Mouse (Mus musculus) forelimb bud, embryonic 11.5 days (tissue): ENCODE results near the gene Olfr669.
"Not testable (repeated sequence)": the region's sequence is repeated elsewhere in the genome, so short reads cannot be mapped to it uniquely, and the experiment has no call there.

Experiments used
- DNase-seq: peaks from one replicate; pipeline ENCODE4 v3.0.0-alpha.2; 2012; ENCODE audit warnings: low read depth, low spot score

The Olfr669 gene

DNA sequence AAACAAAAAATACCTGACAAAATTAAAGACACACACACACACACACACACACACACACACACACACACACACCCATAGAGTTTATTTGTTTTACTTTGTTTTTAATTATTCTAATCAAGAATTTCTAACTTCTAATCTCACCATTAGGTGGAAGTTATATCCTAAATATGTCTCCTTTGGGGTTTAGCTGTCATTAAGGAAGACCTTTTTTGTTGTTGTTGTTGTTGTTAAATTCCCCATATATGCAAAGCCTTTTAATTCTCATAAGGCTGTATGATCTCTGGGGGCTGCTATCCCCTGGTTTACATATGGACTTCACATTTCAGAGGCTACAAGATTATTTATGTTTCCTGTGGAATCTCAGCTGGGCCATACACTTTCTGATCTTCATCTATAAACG lies at the start of gene Olfr669:
TSS of gene Olfr669 (plus strand) at position 301 of the 400 bp plus-strand sequence.
- DNase-seq = no peak

DNA sequence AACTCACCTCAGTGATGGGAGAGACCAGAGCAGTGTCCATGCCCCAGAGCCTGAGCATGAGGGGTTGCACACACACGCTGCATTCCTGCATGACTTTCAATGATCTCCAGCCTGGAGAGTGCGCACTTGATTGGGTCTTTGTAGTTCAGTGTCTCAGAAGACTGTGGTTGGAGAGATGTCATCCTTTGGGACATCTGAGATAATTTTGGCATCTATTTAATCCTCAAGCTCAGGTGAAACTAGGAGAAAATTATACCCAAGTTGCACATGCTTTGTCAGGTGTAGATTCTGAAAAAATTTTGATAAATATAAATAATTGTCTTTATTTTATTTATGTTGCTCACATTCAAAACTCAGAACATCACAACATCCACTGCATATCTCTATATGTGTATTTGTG lies 38.2 kb upstream of the Olfr669 start, which contains the start of gene Olfr666:
TSS of gene Olfr666 (minus strand) at position 101 of the 400 bp plus-strand sequence.
- no peak for DNase-seq

GRCm38 (mm10) chr7:104921382-104921781 lies 12.7 kb upstream of the Olfr669 start, which contains the start of gene Olfr667:
TSS of gene Olfr667 (minus strand) at chr7:104921482.
- no peak for DNase-seq

DNA sequence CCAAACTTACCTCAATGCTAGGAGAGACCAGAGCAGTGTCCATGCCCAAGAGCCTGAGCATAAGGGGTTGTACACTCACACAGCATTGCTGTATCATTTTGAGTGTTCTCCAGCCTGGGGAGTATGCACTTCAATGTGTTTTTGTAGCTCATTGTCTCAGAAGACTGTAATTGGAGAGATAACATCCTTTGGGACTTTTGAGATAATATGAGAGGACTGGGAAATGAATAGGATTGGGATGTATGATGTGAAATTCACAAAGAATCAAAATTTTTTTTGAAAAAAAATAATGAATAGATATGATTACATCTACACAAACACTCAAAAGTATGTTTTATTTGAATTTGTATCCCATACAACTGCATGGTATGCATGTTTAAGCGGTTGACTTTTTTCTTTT lies 6.1 kb upstream of the Olfr669 start, which contains the start of gene Olfr668:
TSS of gene Olfr668 (minus strand) at position 101 of the 400 bp plus-strand sequence.
- DNase-seq = no peak

DNA sequence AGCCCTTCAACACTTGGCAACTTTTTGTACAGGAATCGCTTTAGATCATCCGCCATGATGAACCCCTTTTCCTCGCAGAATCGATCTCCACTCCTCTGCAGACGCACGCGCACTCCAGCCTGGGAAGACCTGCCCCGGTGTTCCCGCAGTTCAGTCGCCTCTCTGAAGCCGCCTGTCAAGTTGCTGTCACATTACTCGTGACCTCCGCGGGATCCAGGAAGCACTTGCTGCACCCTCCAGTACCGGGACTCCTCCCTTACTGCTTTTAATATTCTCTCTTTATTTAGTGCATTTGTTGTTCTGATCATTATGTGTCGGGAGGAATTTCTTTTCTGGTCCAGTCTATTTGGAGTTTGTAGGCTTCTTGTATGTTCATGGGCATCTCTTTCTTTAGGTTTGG lies 16.2 kb downstream of the Olfr669 start:
- DNase-seq = not testable (repeated sequence)

- DNase-seq = no peak
Observed at GRCm38 (mm10) chr7:104962520-104962919, 28.5 kb downstream of the Olfr669 start, which contains the start of gene Olfr670. TSS of gene Olfr670 (minus strand) at chr7:104962620.

DNA sequence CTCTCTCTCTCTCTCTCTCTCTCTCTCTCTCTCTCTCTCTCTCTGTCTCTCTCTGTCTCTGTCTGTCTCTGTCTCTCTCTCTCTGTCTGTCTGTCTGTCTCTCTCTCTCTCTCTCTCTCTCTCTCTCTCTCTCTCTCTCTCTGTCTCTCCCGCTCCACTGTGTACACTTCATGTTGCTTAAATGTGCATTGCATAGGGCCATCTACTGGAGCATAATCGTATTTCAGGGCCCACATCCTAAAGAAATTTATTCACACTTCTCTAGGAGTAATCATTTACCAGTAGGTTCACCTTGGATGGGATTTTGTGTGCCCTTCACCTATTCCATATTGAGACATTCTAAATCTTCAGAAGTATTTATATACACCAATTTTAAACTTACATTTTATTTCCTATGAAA lies 38.5 kb downstream of the Olfr669 start:
- not testable (repeated sequence) for DNase-seq

- DNase-seq = no peak
Observed at GRCm38 (mm10) chr7:104979026-104979425, 45.0 kb downstream of the Olfr669 start, which contains the start of gene Olfr671. TSS of gene Olfr671 (minus strand) at chr7:104979126.
